Mouse (Mus musculus): ENCODE measurements around the gene Scn3a.

DNA sequence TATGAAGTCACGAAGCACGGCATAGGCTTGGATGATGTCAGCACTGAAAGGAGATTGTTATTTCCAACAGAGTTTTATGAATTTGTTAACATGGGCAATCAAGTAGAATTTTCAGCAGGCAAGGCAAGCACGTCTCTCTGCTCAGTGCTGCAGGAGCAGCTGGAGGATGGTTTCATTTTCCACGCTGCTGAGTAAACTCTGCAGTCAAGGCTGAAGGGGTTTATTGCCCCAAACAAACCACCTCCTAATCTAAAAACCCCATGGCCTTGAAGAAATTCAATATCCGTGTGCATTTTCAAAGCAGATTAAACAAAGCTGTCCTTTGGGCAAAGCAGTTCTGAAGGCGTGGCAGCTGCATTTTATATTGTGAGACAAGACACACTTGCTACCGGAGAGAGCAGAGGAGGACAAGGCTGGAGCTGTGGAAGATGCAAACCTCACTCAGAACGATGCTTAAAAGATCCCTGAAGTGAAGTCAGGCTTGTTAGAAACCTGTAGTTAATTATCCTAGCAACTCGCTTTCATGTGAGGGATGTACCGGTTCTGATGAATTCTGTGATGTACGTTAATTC is 96.0 kb downstream of the Scn3a start:
- TF ChIP-seq ZC3H11A (IDR thresholded peaks at IDR 0.05; ENCODE audit: borderline replicate concordance, low read depth, low read length): no peak
- TF ChIP-seq HCFC1 (IDR thresholded peaks at IDR 0.05; ENCODE audit: borderline replicate concordance, insufficient read depth, low read length): no peak
